Mouse (Mus musculus) testis, adult 2 months (tissue): Measurements from ENCODE around the gene Cdkal1.

Source experiments
- CTCF ChIP-seq: fragments of 200-500 bp; IDR thresholded peaks from 2 replicates; pipeline ENCODE4 v1.5.1; 2012; ENCODE audit warnings: low read depth, mild to moderate bottlenecking, inconsistent platforms, low read length, moderate library complexity; ENCODE audit not compliant: control insufficient read depth, insufficient read depth, insufficient replicate concordance
- POLR2A ChIP-seq: fragments of 200-500 bp; IDR thresholded peaks from 2 replicates; pipeline ENCODE4 v1.6.1; 2012; ENCODE audit warnings: low read depth, mild to moderate bottlenecking, inconsistent platforms, low read length, moderate library complexity; ENCODE audit not compliant: control insufficient read depth

GRCm38 (mm10) chr13:29756052-29756451 lies 99.4 kb downstream of the Cdkal1 start:
- TF ChIP-seq CTCF (no peak), POLR2A (no peak)
